Mouse (Mus musculus) left cerebral cortex, adult 6 months (tissue): ENCODE measurements around the gene Ffar2. TPM values are rescaled to one million over a fixed set of nuclear protein-coding genes. Genes with fewer than 3 reads are reported as not detected.

Experiments
- long read RNA-seq, 2 experiments: library from polyadenylated mRNA; unstranded; transcript quantifications; one replicate each; pipeline ENCODE4 v2.0.0; 2019 to 2020
- polyA plus RNA-seq: library from polyadenylated mRNA; unstranded; fragments of <200 nt; fragmentation: Nextera tagmentation; gene quantifications from 2 replicates; pipeline ENCODE4 v1.2.3, GENCODE M21; 2021

The Ffar2 gene
- polyA plus RNA-seq: not detected in 2 replicates
- long read RNA-seq, experiment 1: 0 reads
- long read RNA-seq, experiment 2: 0 reads

DNA sequence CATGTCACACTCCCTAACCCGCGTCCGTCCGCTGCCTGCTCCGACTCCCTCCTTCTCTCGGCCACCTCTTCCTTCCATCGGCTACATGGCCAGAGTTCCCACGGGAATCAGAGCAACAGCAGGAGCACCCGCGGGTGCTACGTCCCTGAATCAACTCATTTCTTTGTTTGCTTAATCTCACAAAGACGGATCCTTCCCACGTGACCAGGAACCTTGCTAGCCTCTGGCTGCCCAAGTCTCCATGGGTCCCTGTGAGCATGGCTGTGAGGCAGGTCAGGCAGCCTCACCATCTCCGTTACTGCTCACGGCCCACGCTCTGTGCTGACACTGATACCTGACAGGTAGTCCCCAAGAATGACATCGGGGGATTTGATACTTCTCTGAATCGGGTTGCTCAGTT is at the start of gene Ffar2:
TSS of gene Ffar2 (minus strand) at position 101 of the 400 bp plus-strand sequence.

DNA sequence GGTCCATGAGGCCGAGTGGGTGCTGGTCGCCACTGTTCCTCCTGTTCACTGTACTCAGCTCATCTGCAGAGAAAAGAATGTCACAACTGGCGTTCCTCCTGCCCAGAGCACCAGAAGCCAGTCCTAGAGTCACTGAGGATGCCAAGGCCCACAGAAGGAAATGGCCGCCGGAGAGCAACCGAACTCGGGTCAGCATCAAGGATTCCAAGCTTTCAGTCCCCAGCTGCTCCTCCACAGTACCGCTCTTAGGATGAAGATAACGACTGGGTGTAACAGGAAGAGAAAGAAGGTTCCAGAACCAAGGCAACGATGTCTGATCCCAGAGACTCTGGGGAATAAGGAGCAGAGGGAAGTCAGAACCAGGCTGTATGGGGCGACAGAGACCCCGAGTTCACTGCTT is 37.9 kb upstream of the Ffar2 start, which contains the start of gene Ffar1:
TSS of gene Ffar1 (minus strand) at position 101 of the 400 bp plus-strand sequence.

DNA sequence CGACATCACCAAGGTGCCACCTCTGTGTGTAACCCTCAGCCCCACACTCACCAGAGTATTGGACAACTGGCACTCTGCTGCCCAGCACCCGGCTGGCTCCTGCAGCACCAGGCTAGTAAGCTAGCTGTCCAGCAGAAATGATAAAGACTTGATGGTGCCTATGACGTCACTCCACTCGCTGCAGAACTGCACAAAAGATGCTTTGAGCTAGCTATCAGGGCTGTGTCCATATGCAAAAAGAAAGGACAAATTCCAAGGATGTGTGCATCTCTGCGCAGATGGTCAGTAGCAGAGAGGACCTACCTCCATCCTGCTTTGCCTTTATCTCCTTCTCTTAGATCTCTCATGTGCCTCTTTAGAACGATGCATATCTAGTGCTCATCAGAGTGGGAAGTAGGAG is 32.5 kb upstream of the Ffar2 start, which contains the start of gene Ffar3:
TSS of gene Ffar3 (minus strand) at position 101 of the 400 bp plus-strand sequence.

DNA sequence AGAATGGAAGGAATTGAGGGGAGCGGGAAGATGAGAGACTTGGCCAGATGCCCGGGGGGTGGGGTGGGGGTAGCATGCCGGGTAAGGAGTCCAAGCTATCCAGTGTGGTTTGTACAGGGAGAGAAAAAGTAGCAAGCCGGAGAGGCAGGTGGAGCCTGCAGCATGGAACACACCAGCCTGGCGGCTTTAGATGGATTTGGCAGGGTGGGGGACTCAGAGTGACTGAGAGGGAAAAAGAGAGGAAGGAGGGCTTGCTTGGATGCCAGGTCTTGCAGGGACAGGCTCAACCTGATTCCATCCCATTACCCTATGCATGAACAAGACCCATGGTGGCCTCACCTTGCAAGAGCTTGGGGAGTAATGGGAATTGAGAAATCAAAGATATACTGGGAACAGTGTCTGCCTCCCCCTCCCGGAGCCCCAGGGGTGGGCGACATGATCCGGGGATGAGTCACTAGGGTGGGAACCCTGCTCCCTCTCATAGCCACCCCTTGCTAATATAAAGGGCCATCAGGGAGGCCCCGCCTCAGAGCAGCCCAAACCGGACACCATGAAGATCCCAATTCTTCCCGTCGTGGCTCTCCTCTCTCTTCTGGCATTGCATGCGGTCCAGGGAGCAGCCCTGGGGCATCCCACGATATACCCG is 36.1 kb downstream of the Ffar2 start, which contains the start of gene Krtdap:
TSS of gene Krtdap (plus strand) at position 520 of the 646 bp plus-strand sequence.

Other genes starting within 250 kb of the Ffar2 start
- 2.0 and 3.6 TPM in 2 replicates for gene Kmt2b, start 235.0 kb downstream of the Ffar2 start, polyA plus RNA-seq
- gene Zbtb32, start 224.9 kb downstream of the Ffar2 start, polyA plus RNA-seq: 0.36 TPM in 1 of 2 replicates, not detected in the other
- gene Upk1a, start 210.9 kb downstream of the Ffar2 start, polyA plus RNA-seq: 0.13 and 0.23 TPM in 2 replicates
- 2,467 and 2,532 TPM in 2 replicates for gene Cox6b1, start 197.6 kb downstream of the Ffar2 start, polyA plus RNA-seq
- not detected in 2 replicates for gene Etv2, start 187.9 kb downstream of the Ffar2 start, polyA plus RNA-seq
- 112 and 122 TPM in 2 replicates for gene Rbm42, start 173.5 kb downstream of the Ffar2 start, polyA plus RNA-seq
- gene Haus5, start 158.8 kb downstream of the Ffar2 start, polyA plus RNA-seq: 3.6 and 4.0 TPM in 2 replicates
- not detected in 2 replicates for gene Pmis2, start 152.2 kb downstream of the Ffar2 start, polyA plus RNA-seq
- gene 2200002J24Rik, start 124.8 kb downstream of the Ffar2 start, polyA plus RNA-seq: not detected in 2 replicates
- gene Atp4a, start 111.6 kb downstream of the Ffar2 start, polyA plus RNA-seq: 0.55 and 0.83 TPM in 2 replicates
- gene Tmem147, start 94.2 kb downstream of the Ffar2 start, polyA plus RNA-seq: 172 and 228 TPM in 2 replicates
- gene Gapdhs, start 80.1 kb downstream of the Ffar2 start, polyA plus RNA-seq: not detected in 2 replicates
- gene Sbsn, start 72.3 kb downstream of the Ffar2 start, polyA plus RNA-seq: 7.3 and 9.5 TPM in 2 replicates
- 11.7 and 12.6 TPM in 2 replicates for gene Dmkn, start 60.0 kb downstream of the Ffar2 start, polyA plus RNA-seq
- not detected in 2 replicates for gene Krtdap, start 35.9 kb downstream of the Ffar2 start, polyA plus RNA-seq
- 0.06 and 0.16 TPM in 2 replicates for gene Ffar3, start 32.4 kb upstream of the Ffar2 start, polyA plus RNA-seq
- not detected in 2 replicates for gene Ffar1, start 37.8 kb upstream of the Ffar2 start, polyA plus RNA-seq
- gene Cd22, start 56.6 kb upstream of the Ffar2 start, polyA plus RNA-seq: 0.15 and 0.19 TPM in 2 replicates
- 79.4 and 86.1 TPM in 2 replicates for gene Mag, start 91.1 kb upstream of the Ffar2 start, polyA plus RNA-seq
- gene Hamp2, start 100.9 kb upstream of the Ffar2 start, polyA plus RNA-seq: not detected in 2 replicates
- gene Hamp, start 120.3 kb upstream of the Ffar2 start, polyA plus RNA-seq: not detected in 2 replicates
- 19.0 and 19.3 TPM in 2 replicates for gene Usf2, start 133.0 kb upstream of the Ffar2 start, polyA plus RNA-seq
- 4.7 and 6.0 TPM in 2 replicates for gene Lsr, start 149.7 kb upstream of the Ffar2 start, polyA plus RNA-seq
- gene Fam187b, start 150.0 kb upstream of the Ffar2 start, polyA plus RNA-seq: 0.31 TPM in 1 of 2 replicates, not detected in the other
- 10.8 and 30.6 TPM in 2 replicates for gene Fxyd5, start 218.7 kb upstream of the Ffar2 start, polyA plus RNA-seq
- gene Fxyd7, start 227.7 kb upstream of the Ffar2 start, polyA plus RNA-seq: 278 and 391 TPM in 2 replicates
- gene Fxyd1, start 233.4 kb upstream of the Ffar2 start, polyA plus RNA-seq: 298 and 678 TPM in 2 replicates
- 7.3 and 9.7 TPM in 2 replicates for gene Lgi4, start 235.6 kb upstream of the Ffar2 start, polyA plus RNA-seq